Mouse (Mus musculus): ENCODE measurements around the gene Sept1.

GRCm38 (mm10) chr7:127207374-127208294 is 25.3 kb downstream of the Sept1 start:
- TF ChIP-seq CTCF (IDR thresholded peaks at IDR 0.05; ENCODE audit: extremely low read depth, insufficient read depth, insufficient read length, insufficient replicate concordance) = no peak
- TF ChIP-seq POLR2A (IDR thresholded peaks at IDR 0.05; ENCODE audit: low read depth, low read length) = no peak

All from spleen, adult 2 months (tissue).